Mouse (Mus musculus): ENCODE results near the gene Exosc10.

GRCm38 (mm10) chr4:148620718-148621117 lies 62.5 kb downstream of the Exosc10 start:
- TF ChIP-seq CTCF (IDR thresholded peaks at IDR 0.05) (no peak), EP300 (IDR thresholded peaks at IDR 0.05) (no peak)

Data from lung, postnatal 0 days (tissue).